Mouse (Mus musculus) hindbrain, embryonic 12.5 days (tissue): Measurements from ENCODE around the gene Asb5. TPM values are rescaled to one million over a fixed set of nuclear protein-coding genes. Genes with fewer than 3 reads are reported as not detected.
"Not testable (repeated sequence)": the region's sequence is repeated elsewhere in the genome, so short reads cannot be mapped to it uniquely, and the experiment has no call there.

ENCODE experiments used
- ATAC-seq: fragments of 200-750 bp; cut with Nextera tagmentation; 2 replicates; pipeline ENCODE4 v1.8.0; 2017; ENCODE audit warnings: moderate TSS enrichment; ENCODE audit not compliant: low FRiP score
- H3K27ac ChIP-seq: fragments of 300-500 bp; sonication (generic); 2 replicates; pipeline ENCODE4 v1.5.1; 2016; ENCODE audit warnings: mild to moderate bottlenecking
- H3K27me3 ChIP-seq: fragments of 300-500 bp; sonication (generic); 2 replicates; pipeline ENCODE4 v1.6.1; 2016; ENCODE audit warnings: mild to moderate bottlenecking
- H3K36me3 ChIP-seq: fragments of 300-500 bp; sonication (generic); 2 replicates; pipeline ENCODE4 v1.6.1; 2016; ENCODE audit warnings: mild to moderate bottlenecking
- H3K4me1 ChIP-seq: fragments of 300-500 bp; sonication (generic); 2 replicates; pipeline ENCODE4 v1.6.1; 2016
- H3K4me2 ChIP-seq: fragments of 300-500 bp; sonication (generic); replicated peaks from 2 replicates; pipeline ENCODE4 v1.6.1; 2016; ENCODE audit warnings: mild to moderate bottlenecking
- H3K4me3 ChIP-seq: fragments of 300-500 bp; sonication (generic); 2 replicates; pipeline ENCODE4 v1.5.1; 2016; ENCODE audit warnings: mild to moderate bottlenecking
- H3K9ac ChIP-seq: fragments of 300-500 bp; sonication (generic); 2 replicates; pipeline ENCODE4 v1.6.1; 2016; ENCODE audit warnings: mild to moderate bottlenecking, moderate library complexity
- H3K9me3 ChIP-seq: fragments of 300-500 bp; sonication (generic); replicated peaks from 2 replicates; pipeline ENCODE4 v1.6.1; 2016; ENCODE audit warnings: mild to moderate bottlenecking
- WGBS: fragments of 180-500 bp; shearing (Covaris S2); methylation state at CpG from one replicate; pipeline ENCODE4 v1.1.7; 2016; 5-methylcytosine and 5-hydroxymethylcytosine counted together
- polyA plus RNA-seq: library from polyadenylated mRNA; unstranded; fragments of >200 nt; fragmentation: Nextera tagmentation; extraction: Ambion mirVana; gene quantifications from 2 replicates; pipeline ENCODE4 v1.2.1, GENCODE M21; 2016

The Asb5 gene
- polyA plus RNA-seq, 1 experiment from 2014 or later = 5.5 TPM

DNA sequence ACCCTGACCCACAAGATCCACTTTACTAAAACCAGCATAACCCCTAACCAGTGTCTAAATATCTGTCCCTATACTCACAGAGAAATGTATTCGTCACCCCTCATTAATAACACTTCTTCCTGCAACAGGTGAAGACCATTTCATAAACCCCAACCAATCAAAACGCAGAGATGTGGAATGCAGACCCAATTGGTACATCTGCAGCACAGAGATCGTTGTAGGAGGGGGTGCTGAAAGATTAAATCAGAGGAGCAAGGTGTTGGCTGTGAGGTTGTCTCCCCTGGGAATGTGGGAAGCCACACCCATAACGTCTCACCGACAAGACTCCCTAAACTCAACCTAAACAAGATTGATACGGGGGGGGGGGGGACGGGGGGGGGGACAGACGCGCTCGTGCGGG is 20.6 kb upstream of the Asb5 start:
- no peaks in the 10 kb centered on the region for H3K9me3 ChIP-seq
- no peaks in the 10 kb centered on the region for H3K36me3 ChIP-seq
- H3K4me1 ChIP-seq = no peaks in the 10 kb centered on the region
- WGBS = 9% methylated on average over 7 of the region's 11 CpGs
- H3K4me2 ChIP-seq = peak overlapping the region; percentile 68
- peak; percentile 62 for ATAC-seq
- H3K4me3 ChIP-seq = peak overlapping the region; percentile 43
- H3K27me3 ChIP-seq = no peaks in the 10 kb centered on the region
- peak overlapping the region; percentile 37; the same call in 1 of the 2 replicates for H3K9ac ChIP-seq
- no peak overlapping the region for H3K27ac ChIP-seq

GRCm38 (mm10) chr8:54509221-54509721 is 20.1 kb upstream of the Asb5 start:
- no peak overlapping the region for H3K27ac ChIP-seq
- H3K36me3 ChIP-seq = no peaks in the 10 kb centered on the region
- peak overlapping the region; percentile 43 for H3K4me3 ChIP-seq
- peak; percentile 85 for ATAC-seq
- H3K9ac ChIP-seq = peak overlapping the region; percentile 37; the same call in 1 of the 2 replicates
- H3K9me3 ChIP-seq = no peaks in the 10 kb centered on the region
- no peaks in the 10 kb centered on the region for H3K4me1 ChIP-seq
- peak overlapping the region; percentile 68 for H3K4me2 ChIP-seq
- no peaks in the 10 kb centered on the region for H3K27me3 ChIP-seq
- 1% methylated on average over 10 of the region's 10 CpGs for WGBS

- no peak overlapping the region for H3K4me3 ChIP-seq
- no peak for ATAC-seq
- no peaks in the 10 kb centered on the region for H3K27me3 ChIP-seq
- 0 out of 2 replicates have a peak, but pooled peaks cover 7% of the 10 kb centered on the region for H3K36me3 ChIP-seq
- H3K9ac ChIP-seq = no peak overlapping the region
- 92% methylated on average over 3 of the region's 3 CpGs for WGBS
- no peaks in the 10 kb centered on the region for H3K4me1 ChIP-seq
- no peaks in the 10 kb centered on the region for H3K9me3 ChIP-seq
- H3K27ac ChIP-seq = no peak overlapping the region
- H3K4me2 ChIP-seq = no peak overlapping the region
Observed at GRCm38 (mm10) chr8:54511791-54512190, 17.6 kb upstream of the Asb5 start.

DNA sequence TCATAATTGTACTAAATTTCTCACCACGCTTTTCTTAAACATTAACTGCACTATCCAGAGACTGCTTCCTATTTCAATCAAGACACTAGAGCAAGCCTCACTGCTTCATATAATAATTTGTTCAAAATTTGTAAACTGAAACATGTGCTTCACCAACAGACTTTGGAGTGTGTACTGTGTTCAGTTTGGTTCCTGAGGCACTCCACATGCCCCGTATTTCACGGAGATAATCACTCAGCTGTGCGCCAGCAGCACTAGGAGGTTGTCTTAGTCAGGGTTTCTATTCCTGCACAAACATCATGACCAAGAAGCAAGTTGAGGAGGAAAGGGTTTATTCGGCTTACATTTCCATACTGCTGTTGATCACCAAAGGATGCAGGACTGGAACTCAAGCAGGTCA is 17.2 kb upstream of the Asb5 start:
- WGBS = 94% methylated on average over 5 of the region's 5 CpGs
- H3K27me3 ChIP-seq, H3K4me1 ChIP-seq, H3K27ac ChIP-seq, H3K9ac ChIP-seq, H3K36me3 ChIP-seq, H3K4me2 ChIP-seq, ATAC-seq, H3K4me3 ChIP-seq, H3K9me3 ChIP-seq: not testable (repeated sequence)

GRCm38 (mm10) chr8:54518756-54519460 is 10.5 kb upstream of the Asb5 start:
- H3K9ac ChIP-seq = no peak overlapping the region
- no peak for ATAC-seq
- H3K27me3 ChIP-seq = no peaks in the 10 kb centered on the region
- 82% methylated on average over 10 of the region's 10 CpGs for WGBS
- H3K4me1 ChIP-seq = no peaks in the 10 kb centered on the region
- peaks cover 27% of the 10 kb centered on the region; the same call in 1 of the 2 replicates for H3K36me3 ChIP-seq
- H3K27ac ChIP-seq = no peak overlapping the region
- H3K9me3 ChIP-seq = no peaks in the 10 kb centered on the region
- no peak overlapping the region for H3K4me3 ChIP-seq
- no peak overlapping the region for H3K4me2 ChIP-seq

DNA sequence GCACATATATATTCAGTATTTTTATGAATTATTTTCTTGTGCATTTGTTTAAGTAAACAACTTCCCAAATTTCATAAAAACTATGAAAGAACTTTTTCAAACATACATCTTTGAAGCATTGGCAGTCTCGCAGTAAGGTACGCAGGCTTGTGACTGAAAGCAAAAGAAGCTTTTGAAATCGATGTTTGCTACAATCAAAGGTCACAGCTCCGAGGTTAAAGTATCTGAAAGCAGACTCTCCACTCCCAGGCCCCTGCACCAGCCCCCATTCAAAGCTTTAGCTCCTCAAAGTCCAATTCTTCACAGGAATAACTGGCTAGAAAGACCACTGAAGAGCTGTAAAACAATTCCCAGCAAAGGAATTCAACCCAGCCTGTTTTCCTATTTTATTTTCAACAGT is 8.9 kb upstream of the Asb5 start:
- Histone ChIP-seq H3K4me1 (no peaks in the 10 kb centered on the region), H3K4me3 (no peak overlapping the region), H3K27me3 (no peaks in the 10 kb centered on the region), H3K4me2 (no peak overlapping the region), H3K9ac (no peak overlapping the region), H3K27ac (no peak overlapping the region), H3K36me3 (peaks cover 31% of the 10 kb centered on the region; the same call in 1 of the 2 replicates), H3K9me3 (no peaks in the 10 kb centered on the region)
- WGBS = 70% methylated on average over 4 of the region's 4 CpGs
- ATAC-seq = no peak

DNA sequence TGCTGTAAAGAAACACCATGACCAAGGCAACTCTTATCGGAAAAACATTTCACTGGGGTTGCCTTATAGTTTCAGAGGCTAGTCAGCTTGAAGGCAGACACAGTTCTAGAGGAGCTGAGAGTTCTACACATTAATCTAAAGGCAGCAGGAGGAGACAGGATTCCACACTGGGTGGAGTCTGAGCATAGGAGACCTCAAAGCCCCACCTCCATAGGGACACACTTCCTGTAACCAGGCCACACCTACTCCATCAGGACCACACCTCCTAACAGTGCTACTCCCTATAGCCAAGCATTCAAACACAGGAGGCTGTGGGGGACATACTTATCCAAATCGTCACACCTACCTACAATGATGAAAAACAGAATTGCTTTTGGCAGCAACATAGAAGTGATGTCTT is 3.8 kb upstream of the Asb5 start:
- 93% methylated on average over 2 of the region's 2 CpGs for WGBS

GRCm38 (mm10) chr8:54526700-54527099 is 2.7 kb upstream of the Asb5 start:
- ATAC-seq = no peak
- Histone ChIP-seq H3K36me3 (peaks cover 16% of the 10 kb centered on the region; the same call in 1 of the 2 replicates), H3K9ac (no peak overlapping the region), H3K9me3 (no peaks in the 10 kb centered on the region), H3K4me3 (no peak overlapping the region), H3K4me2 (no peak overlapping the region), H3K27ac (no peak overlapping the region), H3K27me3 (no peaks in the 10 kb centered on the region), H3K4me1 (peaks cover 16% of the 10 kb centered on the region)
- 97% methylated on average over 6 of the region's 6 CpGs for WGBS

More for the DNA sequence above, 3.8 kb upstream of the Asb5 start:
- peaks cover 24% of the 10 kb centered on the region; the same call in 1 of the 2 replicates for H3K36me3 ChIP-seq
- H3K9ac ChIP-seq = no peak overlapping the region
- no peak overlapping the region for H3K4me2 ChIP-seq
- H3K27ac ChIP-seq = no peak overlapping the region
- H3K27me3 ChIP-seq = no peaks in the 10 kb centered on the region
- no peaks in the 10 kb centered on the region for H3K9me3 ChIP-seq
- ATAC-seq = no peak
- H3K4me3 ChIP-seq = no peak overlapping the region
- peaks cover 16% of the 10 kb centered on the region for H3K4me1 ChIP-seq

- Histone ChIP-seq H3K27me3 (no peaks in the 10 kb centered on the region), H3K9me3 (no peaks in the 10 kb centered on the region), H3K4me3 (peak overlapping the region; percentile 85), H3K36me3 (0 out of 2 replicates have a peak, but pooled peaks cover 7% of the 10 kb centered on the region), H3K4me2 (peak overlapping the region; percentile 51), H3K4me1 (peaks cover 16% of the 10 kb centered on the region), H3K27ac (no peak overlapping the region), H3K9ac (peak overlapping the region; percentile 88; the same call in 1 of the 2 replicates)
- no peak for ATAC-seq
- WGBS = 69% methylated on average over 7 of the region's 7 CpGs
Observed at GRCm38 (mm10) chr8:54528571-54528970, 809 bp upstream of the Asb5 start.

DNA sequence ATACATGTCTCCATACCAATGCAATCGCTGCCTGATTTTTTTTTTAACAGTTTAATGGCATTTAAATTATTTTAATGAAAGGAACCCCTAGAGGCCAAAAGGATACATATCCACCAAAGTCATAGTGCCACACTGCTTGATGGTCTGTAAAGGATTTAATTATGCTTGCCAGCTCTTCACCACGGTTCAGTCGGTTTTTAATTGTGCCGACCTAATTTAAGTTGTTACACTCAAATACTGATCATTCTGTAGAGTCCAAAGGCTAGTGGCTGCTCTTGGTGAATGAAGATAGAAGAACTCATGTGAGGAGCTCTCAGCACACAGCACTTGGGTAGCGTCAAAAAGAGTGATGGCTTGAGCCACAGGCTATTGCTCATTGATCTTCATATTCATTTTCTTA is 5.8 kb downstream of the Asb5 start:
- no peak overlapping the region for H3K4me3 ChIP-seq
- no peaks in the 10 kb centered on the region for H3K36me3 ChIP-seq
- H3K27me3 ChIP-seq = no peaks in the 10 kb centered on the region
- H3K4me2 ChIP-seq = no peak overlapping the region
- 0 out of 2 replicates have a peak, but pooled peaks cover 2% of the 10 kb centered on the region for H3K4me1 ChIP-seq
- no peaks in the 10 kb centered on the region for H3K9me3 ChIP-seq
- no peak overlapping the region for H3K27ac ChIP-seq
- ATAC-seq = no peak
- no peak overlapping the region for H3K9ac ChIP-seq
- 80% methylated on average over 5 of the region's 5 CpGs for WGBS

DNA sequence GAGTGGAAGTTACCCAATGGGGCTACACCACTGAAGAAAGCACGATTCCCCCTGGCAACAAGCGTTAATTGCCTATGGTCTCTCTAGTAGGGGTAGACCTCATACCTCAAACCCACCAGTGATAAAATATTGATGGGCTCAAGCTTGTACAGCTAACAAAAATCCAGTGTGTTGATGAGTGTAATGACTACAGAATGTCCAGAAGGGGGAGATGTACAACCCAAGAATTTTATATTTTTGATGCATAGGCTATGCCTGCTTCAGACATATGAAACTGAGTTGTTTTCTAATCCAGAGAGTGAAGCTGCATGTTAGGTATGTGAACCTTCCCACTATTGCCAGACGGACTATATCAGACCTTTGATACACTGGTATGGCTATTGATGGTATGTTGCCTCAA is 7.9 kb downstream of the Asb5 start:
- Histone ChIP-seq H3K4me3 (no peak overlapping the region), H3K27ac (no peak overlapping the region), H3K36me3 (no peaks in the 10 kb centered on the region), H3K4me1 (no peaks in the 10 kb centered on the region), H3K9me3 (no peaks in the 10 kb centered on the region), H3K27me3 (no peaks in the 10 kb centered on the region), H3K9ac (no peak overlapping the region), H3K4me2 (no peak overlapping the region)
- 92% methylated on average over 3 of the region's 3 CpGs for WGBS
- no peak for ATAC-seq

DNA sequence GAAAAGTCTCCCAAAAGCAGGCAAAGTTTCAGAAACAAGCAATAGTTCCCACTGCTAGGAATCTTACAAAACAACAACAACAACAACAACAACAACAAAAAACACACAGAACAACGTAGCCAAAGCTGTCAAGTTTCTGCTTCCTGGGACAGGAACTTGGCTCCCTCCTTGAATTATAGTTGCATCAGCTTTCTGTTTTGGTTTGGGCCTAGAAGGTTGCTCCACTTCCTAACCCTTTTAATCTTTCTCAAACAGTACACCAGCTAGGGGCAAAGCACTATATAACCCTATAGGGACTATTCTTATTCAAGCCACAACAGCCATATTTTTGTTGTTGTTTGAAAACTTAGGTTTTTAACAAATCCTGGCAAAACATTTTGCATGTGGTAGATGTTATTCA is 12.0 kb downstream of the Asb5 start:
- Histone ChIP-seq H3K9ac (no peak overlapping the region), H3K36me3 (no peaks in the 10 kb centered on the region), H3K4me3 (no peak overlapping the region), H3K27me3 (no peaks in the 10 kb centered on the region), H3K27ac (no peak overlapping the region), H3K4me2 (no peak overlapping the region), H3K9me3 (no peaks in the 10 kb centered on the region), H3K4me1 (no peaks in the 10 kb centered on the region)
- no peak for ATAC-seq
- WGBS = 86% methylated on average over 1 of the region's 1 CpGs

DNA sequence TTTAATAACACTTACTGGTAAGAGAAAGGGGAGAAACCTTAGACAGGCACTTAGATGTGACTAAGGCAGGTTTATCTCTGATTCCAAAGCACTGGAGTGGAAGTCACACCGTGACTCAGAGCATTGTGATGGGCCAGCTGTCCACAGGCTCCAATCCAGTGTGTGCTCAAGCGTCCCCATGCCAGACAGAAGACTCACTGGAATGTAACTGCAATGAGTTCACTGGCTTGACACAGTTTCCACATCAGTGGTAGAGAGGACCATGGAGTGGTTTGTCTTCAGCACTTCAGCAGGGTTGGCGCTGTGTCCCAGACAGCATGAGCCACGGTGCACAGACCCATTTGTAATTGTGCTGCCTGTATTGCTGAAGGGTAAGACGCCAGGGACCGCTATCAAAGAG is 19.0 kb downstream of the Asb5 start:
- WGBS = 68% methylated on average over 6 of the region's 6 CpGs
- H3K27me3 ChIP-seq = no peaks in the 10 kb centered on the region
- no peak overlapping the region for H3K4me3 ChIP-seq
- no peaks in the 10 kb centered on the region for H3K4me1 ChIP-seq
- H3K36me3 ChIP-seq = no peaks in the 10 kb centered on the region
- no peak for ATAC-seq
- no peak overlapping the region for H3K4me2 ChIP-seq
- H3K9ac ChIP-seq = no peak overlapping the region
- no peak overlapping the region for H3K27ac ChIP-seq
- H3K9me3 ChIP-seq = no peaks in the 10 kb centered on the region
